Mouse (Mus musculus): ENCODE measurements around the gene Rps6kb2.

The Rps6kb2 gene

DNA sequence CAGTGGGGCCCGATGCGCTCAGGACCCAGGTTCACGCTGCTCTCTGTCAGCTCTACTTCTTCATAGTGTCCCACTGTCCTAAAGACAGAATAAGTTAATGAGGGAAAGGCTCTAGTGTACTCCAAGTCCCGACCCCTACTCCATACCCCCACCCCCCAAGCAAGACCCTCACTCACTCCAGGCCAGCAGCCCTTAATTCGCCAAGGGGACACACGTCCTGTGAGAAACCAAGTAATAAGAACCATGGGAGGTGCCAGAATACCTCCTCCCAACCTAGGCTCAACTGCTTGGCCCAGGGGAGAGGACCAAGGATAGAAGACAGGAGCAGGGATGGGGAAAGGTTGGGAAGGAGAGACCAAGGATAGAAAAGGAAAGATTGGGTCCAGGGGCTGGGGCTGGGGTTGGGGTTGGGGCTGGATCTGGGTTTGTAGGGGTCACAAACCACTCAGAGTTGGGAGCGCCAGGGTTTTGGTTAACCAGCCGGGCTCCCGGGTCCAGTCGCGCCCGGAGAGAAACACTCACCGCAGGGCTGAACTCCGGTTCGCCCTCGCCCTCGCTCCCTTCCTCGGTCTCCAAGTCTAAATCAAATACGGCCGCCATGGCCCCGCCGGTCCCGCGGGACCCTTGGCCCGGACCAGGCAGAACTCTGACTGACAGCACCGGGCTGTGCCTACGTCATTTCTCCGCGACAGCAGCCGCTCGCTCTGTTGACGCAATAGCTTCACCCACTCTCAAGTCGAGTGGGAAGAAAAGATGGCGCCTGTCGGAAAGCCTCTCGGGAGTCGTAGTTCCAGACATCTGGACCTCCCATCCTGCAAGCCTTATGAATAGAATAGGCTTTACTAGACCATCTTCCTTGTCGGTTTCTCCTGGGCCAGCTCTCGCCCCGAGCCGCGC is at the start of gene Rps6kb2:
Gene Rps6kb2 (minus strand): TSS at position 709 of the 897 bp plus-strand sequence.
- peak; percentile 96 for DNase-seq (ENCODE audit: low spot score)

DNA sequence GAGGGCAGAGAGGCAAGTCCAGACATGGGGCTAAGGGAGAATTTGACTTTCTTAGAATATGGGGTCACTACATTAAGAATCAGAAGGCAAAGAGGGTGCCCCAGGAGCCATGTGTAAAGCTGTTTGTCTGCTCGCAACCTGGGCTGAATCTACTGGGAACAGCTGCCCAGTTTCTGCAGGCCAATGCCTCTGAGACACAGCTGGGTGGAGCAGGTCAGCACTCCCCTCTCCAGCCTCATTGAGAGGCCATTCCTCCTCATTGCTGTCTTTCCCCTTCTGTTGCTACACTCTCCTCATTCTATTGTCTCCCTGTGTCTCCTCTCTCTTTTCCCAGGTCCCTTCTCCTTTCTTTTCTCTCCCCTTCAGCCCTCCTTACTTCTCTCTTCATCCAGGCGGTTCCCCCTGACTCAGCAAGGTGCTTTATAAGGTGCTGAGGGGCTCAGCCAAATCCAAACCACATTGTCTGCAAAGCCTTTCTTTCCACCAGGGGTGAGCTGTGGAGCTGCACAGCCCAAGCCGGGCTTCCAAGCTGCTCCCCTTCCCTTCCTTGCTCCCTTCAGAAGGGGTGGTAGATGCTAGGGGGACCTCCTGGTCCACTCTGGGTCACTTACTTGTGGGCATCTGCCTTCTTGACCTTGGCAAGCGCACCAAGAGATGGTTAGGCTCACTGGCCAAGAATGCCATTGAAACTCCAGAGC is 48.9 kb upstream of the Rps6kb2 start:
- DNase-seq (ENCODE audit: low spot score): no peak

DNA sequence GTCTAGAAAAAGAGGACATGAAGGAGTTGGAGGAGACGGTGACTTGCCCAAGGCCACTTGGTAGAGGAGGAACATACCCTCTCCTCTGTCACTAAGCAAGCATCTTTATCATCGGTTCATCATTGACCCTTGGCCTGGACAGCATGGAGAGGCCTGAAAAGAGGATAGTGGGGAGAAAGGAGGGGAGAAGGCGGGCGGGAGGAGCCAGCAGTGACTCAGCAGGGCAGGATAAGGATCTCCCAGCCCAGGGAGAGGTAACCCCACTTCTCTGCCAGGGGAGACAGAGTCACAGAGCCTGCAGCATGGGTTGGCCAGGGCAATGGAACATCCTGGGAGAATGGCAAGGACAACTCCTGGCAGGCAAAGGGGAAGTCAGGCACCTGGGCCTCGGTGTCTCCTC is 45.4 kb upstream of the Rps6kb2 start:
- DNase-seq (ENCODE audit: low spot score): no peak

DNA sequence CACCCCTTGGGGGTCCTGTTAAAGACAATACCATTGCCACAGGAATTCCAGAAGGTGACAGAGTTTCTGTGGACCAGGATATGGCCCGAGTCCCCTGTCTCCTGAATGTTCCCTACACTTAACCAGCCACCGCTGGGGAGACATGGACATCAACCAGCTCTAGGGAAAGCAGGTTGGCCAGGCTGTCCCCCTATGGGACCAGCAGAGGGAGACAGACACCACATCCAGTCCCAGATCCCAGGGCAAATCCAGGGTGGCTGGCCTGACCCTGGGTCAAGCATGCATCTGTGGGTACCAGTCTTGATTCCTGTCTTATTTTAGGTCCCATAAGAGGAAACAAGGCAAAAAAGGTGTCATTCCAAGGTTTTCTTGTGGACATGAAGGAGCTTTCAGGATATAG is 43.8 kb upstream of the Rps6kb2 start:
- DNase-seq (ENCODE audit: low spot score): no peak

GRCm38 (mm10) chr19:4204889-4205288 is 41.7 kb upstream of the Rps6kb2 start:
- DNase-seq (ENCODE audit: low spot score): no peak

DNA sequence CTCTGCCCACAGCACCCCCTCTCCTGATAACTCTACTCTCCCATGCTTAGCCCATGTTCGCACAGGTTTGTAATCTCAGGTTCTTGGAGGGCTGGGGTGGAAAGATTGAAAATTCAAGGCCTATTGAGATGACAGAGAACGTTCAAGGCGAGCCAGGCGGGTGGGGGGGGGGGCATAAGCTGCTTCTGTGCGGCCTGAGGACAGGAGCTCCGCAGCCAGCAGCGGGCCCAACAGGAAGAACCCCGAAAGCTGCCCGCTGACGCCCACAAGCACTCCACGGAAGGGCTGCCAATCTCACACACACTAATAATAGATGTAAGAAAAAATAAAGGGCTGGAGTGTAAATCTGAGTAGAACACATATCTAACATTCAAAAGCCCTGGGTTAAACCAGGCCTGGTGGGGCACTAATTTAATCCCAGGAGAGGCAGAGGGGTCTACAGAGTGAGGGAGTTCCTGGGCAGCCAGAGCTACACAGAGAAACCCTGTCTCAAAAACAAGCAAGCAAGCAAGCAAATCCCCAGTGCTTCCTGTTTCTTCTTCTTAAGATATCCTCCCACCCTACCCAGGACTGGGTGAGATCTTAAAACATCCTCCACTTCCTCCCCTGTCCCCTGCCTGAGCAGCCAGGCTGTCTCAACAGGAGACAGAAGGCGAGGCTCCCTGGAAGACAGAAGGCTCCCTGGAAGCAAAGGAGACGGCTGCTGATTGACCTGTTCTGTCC is 40.6 kb upstream of the Rps6kb2 start:
- DNase-seq (ENCODE audit: low spot score): no peak

DNA sequence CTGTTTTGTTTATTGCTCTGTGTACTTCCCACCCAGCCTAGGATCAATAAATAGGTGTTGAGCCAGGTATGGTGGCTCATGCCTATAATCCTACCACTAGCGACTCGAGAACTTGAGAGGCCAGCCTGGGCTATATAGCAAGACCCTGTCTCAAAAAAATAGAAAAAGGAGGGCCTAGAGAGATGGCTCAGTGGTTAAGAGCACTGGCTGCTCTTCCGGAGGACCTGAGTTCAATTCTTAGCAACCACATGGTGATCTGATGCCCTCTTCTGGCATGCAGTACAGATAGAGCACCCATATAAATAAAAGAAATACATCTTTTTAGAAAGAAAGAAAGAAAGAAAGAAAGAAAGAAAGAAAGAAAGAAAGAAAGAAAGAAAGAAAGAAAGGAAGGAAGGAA is 40.0 kb upstream of the Rps6kb2 start:
- no peak for DNase-seq (ENCODE audit: low spot score)

DNA sequence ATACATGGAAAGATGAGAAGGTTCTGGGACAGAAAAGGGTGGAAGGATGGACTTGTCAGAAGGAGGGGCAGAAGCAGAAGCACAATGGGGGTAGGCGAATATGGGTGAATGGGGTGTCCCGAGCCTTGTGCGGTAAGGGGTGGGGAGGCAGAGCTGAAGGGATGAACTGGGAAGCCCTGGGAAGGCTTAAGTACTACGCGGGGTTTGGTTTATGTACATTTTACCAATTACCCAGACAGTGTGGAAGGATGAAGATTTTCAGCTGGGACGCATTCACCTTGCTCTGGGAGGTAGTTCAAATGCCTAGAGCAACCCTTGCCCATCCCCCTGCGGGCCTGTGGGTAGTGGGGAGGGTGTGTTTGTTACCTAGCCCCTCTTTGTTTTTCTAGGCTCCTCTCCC is 39.0 kb upstream of the Rps6kb2 start:
- DNase-seq (ENCODE audit: low spot score): no peak

DNA sequence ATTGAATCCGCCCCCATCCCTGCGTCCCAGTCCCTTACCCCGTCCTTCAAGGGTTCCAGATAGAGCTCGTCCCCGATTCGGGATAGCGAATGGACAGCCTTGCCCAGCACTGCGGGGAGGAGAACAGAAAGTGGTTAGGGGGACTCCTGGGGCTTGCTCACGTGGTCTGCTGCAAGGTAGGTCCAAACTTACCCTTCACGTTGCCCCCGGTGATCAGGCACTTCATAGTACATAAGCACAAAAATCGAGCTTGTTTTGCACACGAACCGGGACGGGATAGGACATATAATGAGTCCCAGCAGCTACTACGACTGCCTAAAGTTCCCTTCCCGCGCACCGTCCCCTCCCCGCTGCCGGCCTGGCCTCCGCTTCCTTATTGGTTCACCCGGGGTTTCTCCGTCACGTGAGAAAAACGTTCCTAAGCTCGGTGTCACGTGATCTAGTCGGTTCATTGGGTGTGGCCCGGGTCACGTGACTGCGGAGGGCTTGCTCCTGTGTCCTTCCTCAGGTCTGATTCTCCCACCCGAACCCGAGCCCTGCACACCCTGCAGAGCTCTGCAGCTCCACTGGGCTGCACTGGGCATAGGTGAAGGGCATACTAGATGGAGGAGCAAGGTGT is 38.2 kb upstream of the Rps6kb2 start, which contains the start of gene Rad9a:
Gene Rad9a (minus strand): TSS at position 372 of the 619 bp plus-strand sequence.
- peak; percentile 93 for DNase-seq (ENCODE audit: low spot score)

- DNase-seq (ENCODE audit: low spot score): no peak
Observed at GRCm38 (mm10) chr19:4197180-4197579, 34.0 kb upstream of the Rps6kb2 start.

DNA sequence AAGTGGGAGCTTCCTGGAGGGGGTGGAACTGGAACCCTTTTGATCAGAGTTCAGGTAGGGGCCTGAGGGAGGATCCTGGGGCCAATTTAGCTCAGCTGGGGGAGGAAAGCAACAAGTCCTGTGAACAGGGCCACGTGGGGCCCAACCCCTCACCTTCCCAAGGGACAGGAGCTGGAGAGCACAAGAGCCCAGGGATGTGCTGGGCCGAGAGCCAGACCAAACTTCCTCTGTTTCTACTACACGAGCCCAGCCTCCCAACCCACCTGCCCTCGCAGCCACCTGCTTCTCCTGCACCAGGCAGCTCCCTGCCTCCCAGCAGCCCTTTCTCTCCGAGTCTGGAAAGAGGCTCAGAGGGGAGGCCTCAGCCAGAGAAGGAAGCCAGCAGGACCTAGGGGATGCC is 33.4 kb upstream of the Rps6kb2 start:
- no peak for DNase-seq (ENCODE audit: low spot score)

- DNase-seq (ENCODE audit: low spot score): no peak
Observed at GRCm38 (mm10) chr19:4196048-4196447, 32.9 kb upstream of the Rps6kb2 start.

DNA sequence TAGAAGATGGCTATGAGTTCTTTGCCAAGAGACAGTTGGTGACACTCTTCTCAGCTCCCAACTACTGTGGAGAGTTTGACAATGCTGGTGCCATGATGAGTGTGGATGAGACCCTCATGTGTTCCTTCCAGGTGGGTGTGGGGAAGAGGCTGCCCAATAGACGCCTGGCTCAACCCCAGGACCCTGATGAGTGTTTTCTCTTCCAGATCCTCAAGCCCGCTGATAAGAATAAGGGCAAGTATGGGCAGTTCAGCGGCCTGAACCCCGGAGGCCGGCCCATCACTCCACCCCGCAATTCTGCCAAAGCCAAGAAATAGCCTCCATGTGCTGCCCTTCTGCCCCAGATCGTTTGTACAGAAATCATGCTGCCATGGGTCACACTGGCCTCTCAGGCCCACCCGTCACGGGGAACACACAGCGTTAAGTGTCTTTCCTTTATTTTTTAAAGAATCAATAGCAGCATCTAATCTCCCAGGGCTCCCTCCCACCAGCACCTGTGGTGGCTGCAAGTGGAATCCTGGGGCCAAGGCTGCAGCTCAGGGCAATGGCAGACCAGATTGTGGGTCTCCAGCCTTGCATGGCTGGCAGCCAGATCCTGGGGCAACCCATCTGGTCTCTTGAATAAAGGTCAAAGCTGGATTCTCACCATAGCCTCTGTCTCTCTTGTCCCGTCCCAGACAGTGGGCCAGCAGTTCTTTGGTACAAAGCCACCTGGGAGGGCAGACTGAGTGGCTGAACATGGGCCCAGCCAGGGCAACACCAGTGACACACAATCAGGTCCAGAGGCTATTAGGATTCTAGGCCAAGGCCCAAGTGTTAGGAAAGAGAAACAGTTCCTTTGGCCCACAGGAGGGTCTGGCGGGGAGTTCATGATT is 31.9 kb upstream of the Rps6kb2 start:
- no peak for DNase-seq (ENCODE audit: low spot score)

GRCm38 (mm10) chr19:4194021-4194724 is 31.0 kb upstream of the Rps6kb2 start:
- no peak for DNase-seq (ENCODE audit: low spot score)

- no peak for DNase-seq (ENCODE audit: low spot score)
Observed at GRCm38 (mm10) chr19:4193129-4193528, 30.0 kb upstream of the Rps6kb2 start.

GRCm38 (mm10) chr19:4192251-4192985 is 29.3 kb upstream of the Rps6kb2 start:
- no peak for DNase-seq (ENCODE audit: low spot score)

GRCm38 (mm10) chr19:4191528-4192250 is 28.5 kb upstream of the Rps6kb2 start, which contains the start of gene Ppp1ca:
TSS of gene Ppp1ca (plus strand) at chr19:4192065.
- peak; percentile 93 for DNase-seq (ENCODE audit: low spot score)

GRCm38 (mm10) chr19:4190831-4191334 is 27.7 kb upstream of the Rps6kb2 start, which contains the start of gene Tbc1d10c:
TSS of gene Tbc1d10c (minus strand) at chr19:4191284.
- no peak for DNase-seq (ENCODE audit: low spot score)

All from testis, postnatal 14 days (tissue).